Mouse (Mus musculus): ENCODE results near the gene Gm6217.

GRCm38 (mm10) chr1:82913025-82913424, 18.2 kb downstream of the Gm6217 start, which contains the start of gene A030005L19Rik:
- TF ChIP-seq MAFK (IDR thresholded peaks at IDR 0.05; ENCODE audit: insufficient read depth, low read depth, low read length) (no peak), ZC3H11A (IDR thresholded peaks at IDR 0.05; ENCODE audit: borderline replicate concordance, low read depth, low read length) (no peak), ZNF384 (IDR thresholded peaks at IDR 0.05; ENCODE audit: low read depth, low read length) (no peak), CHD2 (IDR thresholded peaks at IDR 0.05; ENCODE audit: low read depth, low read length) (no peak)

Data from ES-E14 (cell line).